Mouse (Mus musculus): ENCODE measurements around the gene P4ha2. TPM values are rescaled to one million over a fixed set of nuclear protein-coding genes. Genes with fewer than 3 reads are reported as not detected.
A peak's percentile ranks its signal among the peaks of the same experiment; 100 is the strongest.
"Not testable (repeated sequence)": the region's sequence is repeated elsewhere in the genome, so short reads cannot be mapped to it uniquely, and the experiment has no call there.

Gene P4ha2
- total RNA-seq, 2 experiments from 2014 or later: 24.6 to 28.1 TPM

- no peak for DNase-seq
Observed at GRCm38 (mm10) chr11:54108131-54108530, 8.2 kb downstream of the P4ha2 start.

GRCm38 (mm10) chr11:54108894-54109293 is 9.0 kb downstream of the P4ha2 start:
- DNase-seq: peak; percentile 75

GRCm38 (mm10) chr11:54111291-54111690 is 11.4 kb downstream of the P4ha2 start:
- no peak for DNase-seq

- peak; percentile 87 for DNase-seq
Observed at GRCm38 (mm10) chr11:54111976-54112741, 12.3 kb downstream of the P4ha2 start.

GRCm38 (mm10) chr11:54112920-54113319 is 13.0 kb downstream of the P4ha2 start:
- DNase-seq: peak; percentile 96

GRCm38 (mm10) chr11:54113352-54113751 is 13.5 kb downstream of the P4ha2 start:
- no peak for DNase-seq

GRCm38 (mm10) chr11:54114746-54115145 is 14.9 kb downstream of the P4ha2 start:
- DNase-seq: no peak

- DNase-seq: peak; percentile 5
Observed at GRCm38 (mm10) chr11:54115301-54115700, 15.4 kb downstream of the P4ha2 start.

- no peak for DNase-seq
Observed at GRCm38 (mm10) chr11:54115911-54116310, 16.0 kb downstream of the P4ha2 start.

GRCm38 (mm10) chr11:54116406-54116805 is 16.5 kb downstream of the P4ha2 start:
- no peak for DNase-seq

GRCm38 (mm10) chr11:54117096-54117495 is 17.2 kb downstream of the P4ha2 start:
- no peak for DNase-seq

GRCm38 (mm10) chr11:54119126-54119525 is 19.2 kb downstream of the P4ha2 start:
- DNase-seq: no peak

GRCm38 (mm10) chr11:54119740-54120360 is 20.0 kb downstream of the P4ha2 start:
- DNase-seq: no peak

- DNase-seq: peak; percentile 88
Observed at GRCm38 (mm10) chr11:54122416-54123264, 22.7 kb downstream of the P4ha2 start.

- DNase-seq: no peak
Observed at GRCm38 (mm10) chr11:54125982-54126648, 26.2 kb downstream of the P4ha2 start.

- DNase-seq: no peak
Observed at GRCm38 (mm10) chr11:54126654-54127374, 26.9 kb downstream of the P4ha2 start.

GRCm38 (mm10) chr11:54127397-54127796 is 27.5 kb downstream of the P4ha2 start:
- DNase-seq: no peak

GRCm38 (mm10) chr11:54129955-54130354 is 30.1 kb downstream of the P4ha2 start:
- no peak for DNase-seq

GRCm38 (mm10) chr11:54130721-54131120 is 30.8 kb downstream of the P4ha2 start:
- DNase-seq: no peak

GRCm38 (mm10) chr11:54132290-54132689 is 32.4 kb downstream of the P4ha2 start:
- peak; percentile 52 for DNase-seq

- DNase-seq: no peak
Observed at GRCm38 (mm10) chr11:54134905-54135304, 35.0 kb downstream of the P4ha2 start.

- not testable (repeated sequence) for DNase-seq
Observed at GRCm38 (mm10) chr11:54140159-54140558, 40.3 kb downstream of the P4ha2 start.

All from heart, postnatal 4 days (tissue).